Mouse (Mus musculus) bone marrow macrophage, adult 2 months (primary cell): ENCODE data around the gene Pik3r2.

Source experiments
- CTCF ChIP-seq: IDR thresholded peaks from 2 replicates; pipeline ENCODE4 v1.5.1; 2012; ENCODE audit warnings: low read depth, mild to moderate bottlenecking, low read length, moderate library complexity
- POLR2A ChIP-seq: IDR thresholded peaks from 2 replicates; pipeline ENCODE4 v1.6.1; 2012; ENCODE audit warnings: mild to moderate bottlenecking, low read depth, low read length, borderline replicate concordance

- TF ChIP-seq CTCF = no peak
- no peak for TF ChIP-seq POLR2A
Observed at GRCm38 (mm10) chr8:70773833-70774232, 2.7 kb downstream of the Pik3r2 start.
